Mouse (Mus musculus): Measurements from ENCODE around the gene B230219D22Rik. TPM values are rescaled to one million over a fixed set of nuclear protein-coding genes. Genes with fewer than 3 reads are reported as not detected.

B230219D22Rik gene
- polyA plus RNA-seq, 1 experiment: 63.4 TPM

DNA sequence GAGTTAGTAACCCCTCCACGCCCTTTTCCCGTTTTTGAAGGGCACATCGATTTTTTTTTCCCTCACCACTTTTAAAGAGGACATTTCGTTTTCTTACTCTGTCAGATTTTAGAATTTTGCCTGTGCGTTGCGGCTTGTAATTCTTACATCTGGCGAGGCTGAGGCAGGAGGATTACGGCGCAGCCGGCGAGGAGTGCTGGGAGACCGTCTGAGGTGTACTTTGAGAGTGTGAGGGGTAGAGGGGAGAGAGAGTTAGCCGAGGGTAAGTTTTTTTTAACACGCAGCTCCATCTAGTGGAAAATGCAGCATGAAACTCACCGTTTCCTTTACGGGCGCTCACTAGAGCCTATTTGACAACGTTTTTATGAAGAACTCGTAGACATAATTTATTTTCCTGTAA is 34.9 kb downstream of the B230219D22Rik start:
- DNase-seq: peak; percentile 69 to 73
- no peaks in the 10 kb centered on the region for H3K4me1 ChIP-seq (ENCODE audit: control insufficient read depth, insufficient read depth, low read length)
- TF ChIP-seq CTCF (IDR thresholded peaks at IDR 0.05; ENCODE audit: borderline replicate concordance, insufficient read depth, low read depth, low read length) (peak; percentile 46; the same call in 1 of the 2 replicates), POLR2A (IDR thresholded peaks at IDR 0.05; ENCODE audit: borderline replicate concordance, insufficient read depth, low read length) (no peak)
- 3% methylated on average over 19 of the region's 19 CpGs for WGBS
- peak overlapping the region; percentile 79 for H3K27ac ChIP-seq (ENCODE audit: insufficient read depth, low read length)
- peak overlapping the region; percentile 81 for H3K4me3 ChIP-seq (replicated peaks; ENCODE audit: insufficient read depth, low read depth, low read length)
- H3K27me3 ChIP-seq (ENCODE audit: control insufficient read depth, insufficient read depth, low read length): no peaks in the 10 kb centered on the region

- Histone ChIP-seq H3K27me3 (ENCODE audit: control insufficient read depth, insufficient read depth, low read length) (no peaks in the 10 kb centered on the region), H3K4me3 (replicated peaks; ENCODE audit: insufficient read depth, low read depth, low read length) (no peak overlapping the region), H3K27ac (ENCODE audit: insufficient read depth, low read length) (no peak overlapping the region), H3K4me1 (ENCODE audit: control insufficient read depth, insufficient read depth, low read length) (no peaks in the 10 kb centered on the region)
- no peak for DNase-seq
- 89% methylated on average over 7 of the region's 7 CpGs for WGBS
- no peak for TF ChIP-seq CTCF (IDR thresholded peaks at IDR 0.05; ENCODE audit: borderline replicate concordance, insufficient read depth, low read depth, low read length)
- TF ChIP-seq POLR2A (IDR thresholded peaks at IDR 0.05; ENCODE audit: borderline replicate concordance, insufficient read depth, low read length): no peak
These were observed 37.8 kb downstream of the B230219D22Rik start for GRCm38 (mm10) chr13:55730716-55731115.

- H3K27me3 ChIP-seq (ENCODE audit: control insufficient read depth, insufficient read depth, low read length): no peaks in the 10 kb centered on the region
- WGBS: 74% methylated on average over 2 of the region's 2 CpGs
- no peak for DNase-seq
- H3K27ac ChIP-seq (ENCODE audit: insufficient read depth, low read length): no peak overlapping the region
- H3K4me1 ChIP-seq (ENCODE audit: control insufficient read depth, insufficient read depth, low read length): no peaks in the 10 kb centered on the region
- TF ChIP-seq CTCF (IDR thresholded peaks at IDR 0.05; ENCODE audit: borderline replicate concordance, insufficient read depth, low read depth, low read length) (no peak), POLR2A (IDR thresholded peaks at IDR 0.05; ENCODE audit: borderline replicate concordance, insufficient read depth, low read length) (no peak)
- H3K4me3 ChIP-seq (replicated peaks; ENCODE audit: insufficient read depth, low read depth, low read length): no peak overlapping the region
These were observed 39.2 kb downstream of the B230219D22Rik start for GRCm38 (mm10) chr13:55732121-55732520.

DNA sequence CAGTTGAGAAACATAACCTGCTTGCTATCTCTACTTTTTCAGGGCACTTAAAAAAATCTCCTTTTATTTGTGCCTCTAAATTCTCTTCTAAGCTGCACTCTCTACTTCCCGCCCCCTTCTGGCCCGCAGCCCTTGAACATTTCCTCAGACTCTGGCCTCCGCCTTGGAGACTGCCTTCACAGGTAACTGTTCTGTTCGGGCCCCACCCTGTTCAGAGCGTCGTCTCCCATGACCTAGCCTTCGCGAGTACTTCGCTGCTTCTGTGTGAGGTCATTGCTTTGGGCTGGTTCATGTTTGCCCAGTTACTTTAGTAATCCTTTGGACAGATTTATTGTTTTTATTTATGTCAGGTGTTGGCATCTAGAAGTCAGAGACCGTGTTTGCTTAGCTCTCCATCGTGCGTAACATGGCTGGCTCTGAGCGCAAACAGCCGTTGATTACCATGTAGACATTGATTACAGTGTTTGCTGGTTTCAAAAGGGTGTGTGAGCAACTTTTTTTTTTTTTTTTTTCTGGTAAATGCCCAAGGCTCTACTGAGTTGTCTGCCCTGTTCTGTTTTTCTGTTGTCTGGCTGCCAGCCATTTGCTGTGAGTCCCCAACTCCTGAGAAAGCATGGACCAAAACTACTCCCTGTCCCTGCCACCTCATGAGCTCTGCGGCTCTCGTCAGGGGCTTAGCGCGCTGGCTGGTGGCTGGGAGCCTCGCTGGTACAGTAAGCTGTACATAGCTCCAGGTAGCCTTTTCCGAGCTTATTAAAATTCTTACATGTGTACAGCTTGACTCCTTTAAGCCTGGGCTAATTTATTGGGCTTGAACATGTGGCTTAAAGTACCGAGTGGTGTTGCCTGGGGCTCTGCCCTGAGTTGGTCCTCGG is 40.9 kb downstream of the B230219D22Rik start:
- H3K4me1 ChIP-seq (ENCODE audit: control insufficient read depth, insufficient read depth, low read length): no peaks in the 10 kb centered on the region

DNA sequence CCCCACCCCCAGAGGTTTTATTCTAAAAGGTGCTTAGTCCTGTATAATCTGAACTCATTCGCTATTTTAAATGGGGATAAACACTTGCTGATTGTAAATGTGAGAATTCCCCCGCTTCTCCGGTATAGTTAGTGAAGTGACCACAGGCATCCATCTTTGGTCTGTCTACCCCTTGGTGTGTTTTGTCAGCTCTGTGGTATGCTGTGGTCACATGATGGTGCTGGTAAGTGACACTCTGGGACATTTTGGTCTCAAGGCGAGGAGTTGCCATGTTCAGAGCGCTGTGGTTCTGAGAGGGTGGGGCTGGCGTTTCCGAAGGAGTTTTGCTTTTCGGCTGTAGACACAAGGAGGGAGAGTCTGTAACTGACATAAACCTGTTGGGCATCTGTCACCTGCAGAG is 45.0 kb downstream of the B230219D22Rik start:
- H3K4me1 ChIP-seq (ENCODE audit: control insufficient read depth, insufficient read depth, low read length): 0 out of 2 replicates have a peak, but pooled peaks cover 2% of the 10 kb centered on the region
- no peaks in the 10 kb centered on the region for H3K27me3 ChIP-seq (ENCODE audit: control insufficient read depth, insufficient read depth, low read length)
- H3K4me3 ChIP-seq (replicated peaks; ENCODE audit: insufficient read depth, low read depth, low read length): no peak overlapping the region
- 91% methylated on average over 8 of the region's 8 CpGs for WGBS
- TF ChIP-seq POLR2A (IDR thresholded peaks at IDR 0.05; ENCODE audit: borderline replicate concordance, insufficient read depth, low read length) (no peak), CTCF (IDR thresholded peaks at IDR 0.05; ENCODE audit: borderline replicate concordance, insufficient read depth, low read depth, low read length) (no peak)
- DNase-seq: no peak
- no peak overlapping the region for H3K27ac ChIP-seq (ENCODE audit: insufficient read depth, low read length)

More for the DNA sequence above, 40.9 kb downstream of the B230219D22Rik start:
- no peak for DNase-seq
- H3K4me3 ChIP-seq (replicated peaks; ENCODE audit: insufficient read depth, low read depth, low read length): no peak overlapping the region
- 87% methylated on average over 22 of the region's 22 CpGs for WGBS
- no peak overlapping the region for H3K27ac ChIP-seq (ENCODE audit: insufficient read depth, low read length)
- TF ChIP-seq POLR2A (IDR thresholded peaks at IDR 0.05; ENCODE audit: borderline replicate concordance, insufficient read depth, low read length): no peak
- no peak for TF ChIP-seq CTCF (IDR thresholded peaks at IDR 0.05; ENCODE audit: borderline replicate concordance, insufficient read depth, low read depth, low read length)
- H3K27me3 ChIP-seq (ENCODE audit: control insufficient read depth, insufficient read depth, low read length): no peaks in the 10 kb centered on the region

DNA sequence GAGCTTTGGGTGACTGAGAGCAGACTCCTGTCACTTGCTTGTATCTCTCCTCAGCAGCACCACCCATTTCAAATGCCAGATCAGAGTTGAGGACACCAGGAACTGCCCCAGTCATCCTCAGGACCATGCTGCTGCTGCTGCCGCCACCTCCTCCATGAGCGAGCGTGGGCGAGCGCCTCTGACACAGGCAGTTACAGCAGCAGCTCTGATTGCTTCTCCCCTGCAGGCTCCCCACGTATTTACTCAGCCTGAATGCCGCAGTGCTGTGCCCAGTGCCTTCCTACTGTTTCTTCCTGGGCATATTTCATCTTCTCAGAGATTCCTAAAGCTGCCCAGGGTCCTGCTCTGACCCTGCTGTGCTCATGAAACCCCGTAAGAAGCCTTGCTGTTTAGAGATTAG is 49.4 kb downstream of the B230219D22Rik start:
- Histone ChIP-seq H3K27me3 (ENCODE audit: control insufficient read depth, insufficient read depth, low read length) (no peaks in the 10 kb centered on the region), H3K4me3 (replicated peaks; ENCODE audit: insufficient read depth, low read depth, low read length) (no peak overlapping the region), H3K27ac (ENCODE audit: insufficient read depth, low read length) (no peak overlapping the region), H3K4me1 (ENCODE audit: control insufficient read depth, insufficient read depth, low read length) (0 out of 2 replicates have a peak, but pooled peaks cover 2% of the 10 kb centered on the region)
- 55% methylated on average over 8 of the region's 8 CpGs for WGBS
- TF ChIP-seq CTCF (IDR thresholded peaks at IDR 0.05; ENCODE audit: borderline replicate concordance, insufficient read depth, low read depth, low read length) (no peak), POLR2A (IDR thresholded peaks at IDR 0.05; ENCODE audit: borderline replicate concordance, insufficient read depth, low read length) (no peak)
- DNase-seq: no peak

Other genes starting within 250 kb of the B230219D22Rik start
- 52.7 and 53.9 TPM in 2 replicates for gene Grk6, start 248.1 kb upstream of the B230219D22Rik start, polyA plus RNA-seq (2012; rRNA removed)
- 10.7 and 13.0 TPM in 2 replicates for gene Prr7, start 228.9 kb upstream of the B230219D22Rik start, polyA plus RNA-seq (2012; rRNA removed)
- gene Dbn1, start 205.0 kb upstream of the B230219D22Rik start, polyA plus RNA-seq (2012; rRNA removed): 97.4 and 108 TPM in 2 replicates
- gene Pdlim7, start 179.4 kb upstream of the B230219D22Rik start, polyA plus RNA-seq (2012; rRNA removed): 66.8 and 67.2 TPM in 2 replicates
- 9.3 and 9.8 TPM in 2 replicates for gene Dok3, start 163.8 kb upstream of the B230219D22Rik start, polyA plus RNA-seq (2012; rRNA removed)
- 66.3 and 70.3 TPM in 2 replicates for gene Ddx41, start 156.5 kb upstream of the B230219D22Rik start, polyA plus RNA-seq (2012; rRNA removed)
- 127 and 128 TPM in 2 replicates for gene Fam193b, start 122.0 kb upstream of the B230219D22Rik start, polyA plus RNA-seq (2012; rRNA removed)
- 107 and 113 TPM in 2 replicates for gene Tmed9, start 119.4 kb upstream of the B230219D22Rik start, polyA plus RNA-seq (2012; rRNA removed)
- 27.9 and 32.0 TPM in 2 replicates for gene B4galt7, start 93.2 kb upstream of the B230219D22Rik start, polyA plus RNA-seq (2012; rRNA removed)
- gene Caml, start 70.1 kb upstream of the B230219D22Rik start, polyA plus RNA-seq (2012; rRNA removed): 63.9 and 64.3 TPM in 2 replicates
- gene Ddx46, start 58.1 kb upstream of the B230219D22Rik start, polyA plus RNA-seq (2012; rRNA removed): 55.3 and 58.6 TPM in 2 replicates
- 74.3 and 74.9 TPM in 2 replicates for gene Txndc15, start 21.5 kb downstream of the B230219D22Rik start, polyA plus RNA-seq (2012; rRNA removed)
- 38.0 and 40.0 TPM in 2 replicates for gene Pcbd2, start 34.2 kb downstream of the B230219D22Rik start, polyA plus RNA-seq (2012; rRNA removed)
- gene Catsper3, start 91.4 kb downstream of the B230219D22Rik start, polyA plus RNA-seq (2012; rRNA removed): 0.51 and 0.65 TPM in 2 replicates
- gene Pitx1, start 143.1 kb downstream of the B230219D22Rik start, polyA plus RNA-seq (2012; rRNA removed): 0.03 and 0.05 TPM in 2 replicates

All from cerebellum, adult 2 months (tissue).